Mouse (Mus musculus) heart, adult 2 months (tissue): ENCODE measurements around the gene Fam20b. TPM values are rescaled to one million over a fixed set of nuclear protein-coding genes. Genes with fewer than 3 reads are reported as not detected.

Experiments
- DNase-seq, 2 experiments: peaks; one replicate each; pipeline ENCODE4 v3.0.0; 2021
- H3K27ac ChIP-seq: fragments of 200-600 bp; 2 replicates; pipeline ENCODE4 v1.8.1; 2022
- H3K27me3 ChIP-seq: fragments of 200-500 bp; 2 replicates; pipeline ENCODE4 v1.6.1; 2012; ENCODE audit warnings: mild to moderate bottlenecking, low read length, inconsistent platforms, mixed read lengths; ENCODE audit not compliant: control insufficient read depth, insufficient read depth
- H3K36me3 ChIP-seq: fragments of 200-500 bp; 2 replicates; pipeline ENCODE4 v1.6.1; 2012; ENCODE audit warnings: low read length, inconsistent platforms; ENCODE audit not compliant: control insufficient read depth, insufficient read depth
- H3K4me1 ChIP-seq: fragments of 200-500 bp; 2 replicates; pipeline ENCODE4 v1.6.1; 2011; ENCODE audit warnings: low read length; ENCODE audit not compliant: control insufficient read depth, insufficient read depth
- H3K4me3 ChIP-seq: fragments of 200-600 bp; 2 replicates; pipeline ENCODE4 v1.8.1; 2022
- H3K79me2 ChIP-seq: fragments of 200-500 bp; replicated peaks from 2 replicates; pipeline ENCODE4 v1.6.1; 2012; ENCODE audit warnings: mild to moderate bottlenecking, inconsistent platforms, low read length, moderate library complexity, mixed read lengths; ENCODE audit not compliant: control insufficient read depth, insufficient read depth
- H3K9ac ChIP-seq: fragments of 200-500 bp; 2 replicates; pipeline ENCODE4 v1.6.1; 2012; ENCODE audit warnings: low read depth, mild to moderate bottlenecking, control low read depth, inconsistent platforms, low read length, mixed read lengths
- CTCF ChIP-seq: fragments of 200-600 bp; IDR thresholded peaks from 2 replicates; pipeline ENCODE4 v1.8.1; 2022; ENCODE audit warnings: antibody characterized with exemption, mild to moderate bottlenecking, moderate library complexity
- EP300 ChIP-seq: fragments of 200-500 bp; IDR thresholded peaks from 2 replicates; pipeline ENCODE4 v1.6.1; 2011; ENCODE audit warnings: low read depth, low read length, control low read depth; ENCODE audit not compliant: insufficient read depth
- POLR2A ChIP-seq: fragments of 200-500 bp; IDR thresholded peaks from 2 replicates; pipeline ENCODE4 v1.6.1; 2011; ENCODE audit warnings: mild to moderate bottlenecking, low read depth, low read length, control low read depth; ENCODE audit not compliant: insufficient read depth
- WGBS: fragments of 180-500 bp; shearing (Covaris S2); methylation state at CpG from one replicate; pipeline ENCODE4 v1.1.7; 2018; 5-methylcytosine and 5-hydroxymethylcytosine counted together
- intact Hi-C: fragments of 180-260 bp; cut with DNase I; formaldehyde crosslinking; loops from one replicate; pipeline ENCODE4 v1.15.1; 2025
- polyA plus RNA-seq: library from polyadenylated mRNA; depleted of rRNA; stranded (reverse); fragments of >200 nt; gene quantifications from 2 replicates; pipeline ENCODE4 v1.2.3, GENCODE M21; 2012
- total RNA-seq, 2 experiments: library from RNA; stranded (reverse); gene quantifications; 2 replicates each; pipeline ENCODE4 v1.2.3; 2021

The Fam20b gene
- total and polyA plus RNA-seq, 3 experiments = 24.6 to 62.8 (median 53.5) TPM

DNA sequence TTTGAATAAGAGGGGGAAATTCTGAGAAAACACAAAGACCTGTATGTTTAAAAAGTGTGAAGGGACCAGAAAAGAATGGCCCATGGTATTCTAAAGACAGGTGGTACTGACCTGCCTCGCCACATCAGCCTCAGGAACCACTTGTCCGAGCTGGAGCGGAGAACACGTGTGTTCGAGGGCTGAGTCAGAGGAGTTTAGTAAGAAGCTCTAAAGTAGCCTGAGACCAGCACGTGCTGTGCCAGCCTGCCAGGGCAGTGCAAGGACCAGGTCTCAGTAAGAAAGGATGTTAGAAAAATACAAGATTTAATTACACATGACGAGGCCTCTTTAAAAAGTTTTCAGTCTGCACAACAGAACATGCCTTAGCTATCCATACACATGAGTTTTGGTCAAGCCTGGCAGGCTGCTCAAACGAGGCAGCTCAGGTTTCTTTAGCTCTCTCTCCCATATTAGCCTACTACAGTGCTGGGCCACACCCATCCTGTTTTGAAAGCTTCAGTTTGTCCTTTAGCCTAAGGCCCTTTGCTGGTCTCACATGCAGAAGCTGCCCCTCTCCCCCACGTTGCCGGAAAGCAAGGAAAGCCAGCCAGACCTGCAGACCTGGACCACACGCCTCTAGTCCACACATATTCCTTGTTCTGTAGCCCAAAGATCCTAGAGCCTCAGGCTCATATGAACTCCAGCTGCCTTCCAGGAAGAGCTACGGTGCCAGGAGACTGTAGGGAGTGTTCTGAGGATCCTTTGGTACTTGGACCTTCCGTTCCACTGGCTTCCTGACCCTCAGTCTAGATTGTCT, 64.0 kb downstream of the Fam20b start:
- intact Hi-C loops = no loop called here
- no peak overlapping the region for H3K4me3 ChIP-seq
- TF ChIP-seq POLR2A (0 out of 2 replicates have a peak, but pooled peaks have one; percentile 27), CTCF (no peak), EP300 (0 out of 2 replicates have a peak, but pooled peaks have one; percentile 8)
- no peaks in the 10 kb centered on the region for H3K36me3 ChIP-seq
- 60% methylated on average over 13 of the region's 13 CpGs for WGBS
- no peaks in the 10 kb centered on the region for H3K79me2 ChIP-seq
- H3K27ac ChIP-seq = peak overlapping the region; percentile 80
- H3K27me3 ChIP-seq = no peaks in the 10 kb centered on the region
- DNase-seq = peak; percentile 40 to 49
- peaks cover 15% of the 10 kb centered on the region for H3K4me1 ChIP-seq
- no peak overlapping the region for H3K9ac ChIP-seq

DNA sequence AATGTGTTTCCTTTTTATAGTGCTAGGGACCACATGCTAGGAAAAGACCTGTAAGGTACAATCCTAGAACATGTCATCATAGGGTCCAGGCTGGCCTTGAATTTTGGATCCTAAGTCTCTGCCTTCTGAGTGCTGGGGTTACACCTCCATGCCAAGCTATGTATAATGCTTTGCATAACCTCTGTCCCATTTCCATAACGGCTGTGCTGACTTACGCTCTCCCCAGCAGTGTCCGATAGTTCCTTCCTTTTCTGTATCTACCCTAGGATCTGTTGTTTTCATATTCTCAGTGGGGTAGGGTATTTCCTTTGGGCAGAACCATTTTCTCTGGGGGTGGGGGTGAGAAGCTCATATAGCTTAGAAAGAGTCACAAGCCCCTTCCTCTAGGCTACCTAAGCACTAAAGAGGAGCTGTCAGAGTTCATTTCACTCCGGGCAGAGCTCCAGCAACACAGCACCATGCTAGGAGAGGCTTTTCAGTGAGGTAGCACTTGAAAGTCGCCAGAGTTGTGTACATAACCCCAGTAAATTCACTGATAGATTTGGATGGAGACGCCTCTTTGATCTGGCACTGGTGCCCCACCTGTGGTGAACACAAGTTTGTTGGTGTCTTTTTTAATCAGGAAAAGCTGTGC, 66.6 kb downstream of the Fam20b start:
- no peak for DNase-seq

DNA sequence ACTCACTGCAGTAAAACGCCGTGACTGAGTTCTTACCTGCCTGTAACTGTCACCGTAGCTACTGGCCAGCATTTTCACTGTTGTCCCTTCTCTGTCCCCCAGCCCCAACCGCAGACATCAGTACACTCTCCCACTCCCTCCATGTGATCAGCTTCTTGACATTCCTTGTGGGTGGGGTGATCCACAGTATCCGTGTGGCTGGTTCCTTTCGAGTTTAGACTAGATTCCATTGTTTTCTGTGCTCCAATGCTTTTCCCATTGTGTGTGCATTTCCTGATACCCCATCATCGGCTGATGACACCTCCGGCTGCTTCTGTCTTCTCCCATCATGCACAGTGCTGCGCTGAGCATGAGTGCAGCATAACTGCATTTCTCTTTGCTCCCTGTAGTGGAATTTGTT, 68.3 kb downstream of the Fam20b start:
- intact Hi-C loops = no loop called here
- 53% methylated on average over 9 of the region's 9 CpGs for WGBS
- DNase-seq = no peak

More for the DNA sequence above, 66.6 kb downstream of the Fam20b start:
- intact Hi-C loops = no loop called here
- H3K79me2 ChIP-seq = no peaks in the 10 kb centered on the region
- H3K36me3 ChIP-seq = no peaks in the 10 kb centered on the region
- H3K4me1 ChIP-seq = peaks cover 12% of the 10 kb centered on the region
- no peaks in the 10 kb centered on the region for H3K27me3 ChIP-seq
- WGBS = 44% methylated on average over 6 of the region's 6 CpGs
- no peak overlapping the region for H3K27ac ChIP-seq
- no peak overlapping the region for H3K9ac ChIP-seq
- TF ChIP-seq EP300 = no peak
- TF ChIP-seq POLR2A = no peak
- no peak for TF ChIP-seq CTCF
- no peak overlapping the region for H3K4me3 ChIP-seq

DNA sequence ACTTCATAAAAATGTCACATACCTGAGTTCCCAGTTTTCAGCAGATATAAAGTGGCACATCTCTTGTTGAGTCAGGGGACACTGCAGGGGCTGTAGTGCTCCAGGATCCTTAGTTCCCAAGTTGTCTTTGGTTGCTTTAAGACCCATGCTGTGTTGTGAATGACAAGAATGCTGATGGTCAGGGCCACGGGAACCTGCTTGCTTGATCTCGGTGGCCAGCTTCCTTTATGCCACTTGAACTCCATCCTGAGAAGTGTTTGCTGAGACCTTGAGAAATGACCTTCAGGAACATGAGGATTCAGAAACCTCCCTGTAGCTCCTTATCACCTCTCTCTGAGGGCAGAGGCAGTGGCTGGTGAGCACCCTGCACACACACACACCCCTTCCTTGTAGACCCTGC, 70.2 kb downstream of the Fam20b start:
- TF ChIP-seq POLR2A (no peak), CTCF (no peak), EP300 (no peak)
- Histone ChIP-seq H3K27ac (no peak overlapping the region), H3K27me3 (no peaks in the 10 kb centered on the region), H3K4me3 (no peak overlapping the region), H3K9ac (no peak overlapping the region), H3K36me3 (no peaks in the 10 kb centered on the region), H3K4me1 (peaks cover 2% of the 10 kb centered on the region; the same call in 1 of the 2 replicates), H3K79me2 (no peaks in the 10 kb centered on the region)
- intact Hi-C loops = no loop called here
- no peak for DNase-seq
- WGBS = 34% methylated on average over 2 of the region's 2 CpGs

More for the DNA sequence above, 68.3 kb downstream of the Fam20b start:
- Histone ChIP-seq H3K9ac (no peak overlapping the region), H3K36me3 (no peaks in the 10 kb centered on the region), H3K4me1 (peaks cover 6% of the 10 kb centered on the region), H3K4me3 (no peak overlapping the region), H3K27me3 (no peaks in the 10 kb centered on the region), H3K27ac (no peak overlapping the region), H3K79me2 (no peaks in the 10 kb centered on the region)
- no peak for TF ChIP-seq CTCF
- no peak for TF ChIP-seq EP300
- TF ChIP-seq POLR2A = no peak

DNA sequence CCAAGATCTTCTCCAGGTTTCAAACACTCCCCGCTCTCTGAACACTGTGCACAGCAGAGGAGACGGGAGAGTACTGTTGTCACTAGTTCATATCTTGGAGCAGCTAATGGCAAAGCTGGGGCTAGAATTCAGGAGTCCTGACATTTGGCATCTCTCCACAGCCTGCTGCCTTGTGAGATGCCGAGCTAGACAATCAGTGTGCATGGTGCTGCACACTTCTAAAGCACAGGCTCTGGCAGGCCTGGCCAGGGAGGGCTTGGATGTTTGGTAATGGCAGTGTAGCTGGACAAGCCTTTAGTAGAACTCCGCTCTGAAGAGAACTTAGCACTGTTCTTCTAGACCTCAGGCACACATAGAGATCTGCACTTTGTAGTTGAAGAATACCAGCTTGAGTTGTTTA, 72.9 kb downstream of the Fam20b start:
- TF ChIP-seq CTCF (no peak), EP300 (no peak), POLR2A (no peak)
- intact Hi-C loops = no loop called here
- H3K79me2 ChIP-seq = no peaks in the 10 kb centered on the region
- WGBS = 82% methylated on average over 4 of the region's 4 CpGs
- no peaks in the 10 kb centered on the region for H3K27me3 ChIP-seq
- no peaks in the 10 kb centered on the region for H3K36me3 ChIP-seq
- peaks cover 2% of the 10 kb centered on the region; the same call in 1 of the 2 replicates for H3K4me1 ChIP-seq
- DNase-seq = no peak
- H3K4me3 ChIP-seq = no peak overlapping the region
- no peak overlapping the region for H3K9ac ChIP-seq
- H3K27ac ChIP-seq = no peak overlapping the region

DNA sequence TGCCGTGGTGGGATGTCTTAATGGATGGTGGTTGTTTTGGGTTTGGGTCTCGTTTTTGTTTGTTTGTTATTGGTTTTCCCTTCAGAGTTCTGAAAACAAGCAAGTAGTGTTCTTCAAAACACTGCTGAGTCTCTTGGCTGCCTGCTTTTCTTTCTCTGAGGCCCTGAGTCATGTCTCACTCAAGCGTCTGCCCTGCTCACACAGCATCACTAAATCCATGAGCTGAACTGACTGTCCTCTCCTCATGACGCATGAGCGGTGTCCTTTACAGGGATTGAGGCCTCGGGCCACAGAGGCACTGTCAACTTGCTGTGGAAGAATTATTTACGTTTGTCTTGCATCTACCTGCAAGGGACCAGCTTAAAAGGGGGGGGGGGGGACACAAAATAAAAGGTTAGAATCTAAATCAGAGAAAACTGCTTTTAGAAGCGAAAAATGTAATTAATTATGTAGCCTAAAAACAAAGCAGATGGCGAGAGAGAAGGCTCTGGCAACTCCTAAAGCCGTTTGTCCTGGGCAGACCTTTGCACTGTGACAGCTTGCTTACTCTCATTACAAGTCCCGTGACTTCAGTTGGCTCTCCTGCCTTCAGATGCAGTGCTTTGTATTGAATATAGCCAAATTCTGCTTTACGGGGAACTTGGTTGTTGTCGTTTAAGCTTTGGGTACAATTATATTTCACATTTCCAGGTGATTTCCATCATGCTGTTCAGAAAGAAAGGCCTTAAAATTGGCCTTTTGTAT, 73.9 kb downstream of the Fam20b start:
- WGBS = 89% methylated on average over 13 of the region's 13 CpGs
- H3K4me1 ChIP-seq = no peaks in the 10 kb centered on the region; the same call in 1 of the 2 replicates
- H3K27me3 ChIP-seq = no peaks in the 10 kb centered on the region
- H3K79me2 ChIP-seq = no peaks in the 10 kb centered on the region
- intact Hi-C loops = no loop called here
- no peak overlapping the region for H3K27ac ChIP-seq
- no peak overlapping the region for H3K9ac ChIP-seq
- no peaks in the 10 kb centered on the region for H3K36me3 ChIP-seq
- no peak overlapping the region for H3K4me3 ChIP-seq
- no peak for DNase-seq
- no peak for TF ChIP-seq CTCF
- TF ChIP-seq POLR2A = no peak
- TF ChIP-seq EP300 = no peak
